Mouse (Mus musculus) kidney, embryonic 16.5 days (tissue): ENCODE data around the gene Robo1. TPM values are rescaled to one million over a fixed set of nuclear protein-coding genes. Genes with fewer than 3 reads are reported as not detected.
A peak's percentile ranks its signal among the peaks of the same experiment; 100 is the strongest.

Experiments used
- ATAC-seq: fragments of 200-750 bp; cut with Nextera tagmentation; 2 replicates; pipeline ENCODE4 v1.8.0; 2017; ENCODE audit warnings: moderate TSS enrichment; ENCODE audit not compliant: low FRiP score, low TSS enrichment
- H3K27ac ChIP-seq: fragments of 300-500 bp; sonication (generic); 2 replicates; pipeline ENCODE4 v1.5.1; 2014; ENCODE audit warnings: low read length
- H3K27me3 ChIP-seq: fragments of 300-500 bp; sonication (generic); 2 replicates; pipeline ENCODE4 v1.6.1; 2014; ENCODE audit warnings: low read length, control low read depth, mixed read lengths; ENCODE audit not compliant: insufficient read depth
- H3K36me3 ChIP-seq: fragments of 300-500 bp; sonication (generic); 2 replicates; pipeline ENCODE4 v1.6.1; 2014; ENCODE audit warnings: low read length, control low read depth, mixed read lengths; ENCODE audit not compliant: insufficient read depth
- H3K4me1 ChIP-seq: fragments of 300-500 bp; sonication (generic); 2 replicates; pipeline ENCODE4 v1.6.1; 2014; ENCODE audit warnings: low read length, control low read depth, mixed read lengths; ENCODE audit not compliant: insufficient read depth
- H3K4me2 ChIP-seq: fragments of 300-500 bp; sonication (generic); replicated peaks from 2 replicates; pipeline ENCODE4 v1.6.1; 2014; ENCODE audit warnings: low read depth, low read length
- H3K4me3 ChIP-seq: fragments of 300-500 bp; sonication (generic); 2 replicates; pipeline ENCODE4 v1.5.1; 2014; ENCODE audit warnings: mild to moderate bottlenecking, low read length
- H3K9ac ChIP-seq: fragments of 300-500 bp; sonication (generic); replicated peaks from 2 replicates; pipeline ENCODE4 v1.6.1; 2014; ENCODE audit warnings: low read length
- H3K9me3 ChIP-seq: fragments of 300-500 bp; sonication (generic); 2 replicates; pipeline ENCODE4 v1.6.1; 2016; ENCODE audit warnings: low read length, control low read depth
- WGBS: fragments of 180-500 bp; shearing (Covaris S2); extraction: QIAGEN DNeasy Blood & Tissue Kit; methylation state at CpG from one replicate; pipeline ENCODE4 v1.1.7; 2014; 5-methylcytosine and 5-hydroxymethylcytosine counted together
- polyA plus RNA-seq: library from polyadenylated mRNA; unstranded; fragments of >200 nt; fragmentation: Nextera tagmentation; extraction: Ambion mirVana; gene quantifications from 2 replicates; pipeline ENCODE4 v1.2.1, GENCODE M21; 2015

The Robo1 gene
- polyA plus RNA-seq, 1 experiment from 2014 or later, result 24.8 TPM

- peak overlapping the region; percentile 87 for H3K9ac ChIP-seq
- H3K9me3 ChIP-seq, result no peaks in the 10 kb centered on the region
- WGBS, result 14% methylated on average over 4 of the region's 4 CpGs
- H3K4me3 ChIP-seq, result peak overlapping the region; percentile 90
- H3K4me1 ChIP-seq, result peaks cover 22% of the 10 kb centered on the region
- no peak for ATAC-seq
- no peaks in the 10 kb centered on the region for H3K27me3 ChIP-seq
- peak overlapping the region; percentile 99; the same call in 1 of the 2 replicates for H3K27ac ChIP-seq
- 0 out of 2 replicates have a peak, but pooled peaks cover 3% of the 10 kb centered on the region for H3K36me3 ChIP-seq
- H3K4me2 ChIP-seq, result peak overlapping the region; percentile 86
Measured at GRCm38 (mm10) chr16:72664806-72665205, 356.7 kb downstream of the Robo1 start.

- 0 out of 2 replicates have a peak, but pooled peaks cover 3% of the 10 kb centered on the region for H3K36me3 ChIP-seq
- H3K9ac ChIP-seq, result peak overlapping the region; percentile 34
- H3K9me3 ChIP-seq, result no peaks in the 10 kb centered on the region
- no peak overlapping the region for H3K27ac ChIP-seq
- no peaks in the 10 kb centered on the region for H3K27me3 ChIP-seq
- H3K4me1 ChIP-seq, result peaks cover 27% of the 10 kb centered on the region
- WGBS, result 19% methylated on average over 5 of the region's 5 CpGs
- ATAC-seq, result no peak
- H3K4me3 ChIP-seq, result peak overlapping the region; percentile 43
- H3K4me2 ChIP-seq, result peak overlapping the region; percentile 86
Measured at GRCm38 (mm10) chr16:72665454-72665853, 357.3 kb downstream of the Robo1 start.

GRCm38 (mm10) chr16:72670240-72671038 is 362.3 kb downstream of the Robo1 start:
- H3K27me3 ChIP-seq, result no peaks in the 10 kb centered on the region
- no peak overlapping the region for H3K4me3 ChIP-seq
- no peak overlapping the region for H3K9ac ChIP-seq
- ATAC-seq, result peak; percentile 85
- H3K4me1 ChIP-seq, result peaks cover 19% of the 10 kb centered on the region
- H3K36me3 ChIP-seq, result 0 out of 2 replicates have a peak, but pooled peaks cover 3% of the 10 kb centered on the region
- 0 out of 2 replicates have a peak overlapping the region, but pooled peaks have one; percentile 4 for H3K27ac ChIP-seq
- WGBS, result 40% methylated on average over 6 of the region's 6 CpGs
- 0 out of 2 replicates have a peak, but pooled peaks cover 4% of the 10 kb centered on the region for H3K9me3 ChIP-seq
- 0 out of 2 replicates have a peak overlapping the region, but pooled peaks have one; percentile 3 for H3K4me2 ChIP-seq

GRCm38 (mm10) chr16:72677234-72677633 is 369.1 kb downstream of the Robo1 start:
- 48% methylated on average over 5 of the region's 5 CpGs for WGBS
- no peak overlapping the region for H3K9ac ChIP-seq
- H3K9me3 ChIP-seq, result 0 out of 2 replicates have a peak, but pooled peaks cover 3% of the 10 kb centered on the region
- H3K36me3 ChIP-seq, result no peaks in the 10 kb centered on the region
- H3K27me3 ChIP-seq, result no peaks in the 10 kb centered on the region
- no peak overlapping the region for H3K27ac ChIP-seq
- no peak overlapping the region for H3K4me2 ChIP-seq
- H3K4me1 ChIP-seq, result peaks cover 17% of the 10 kb centered on the region
- peak; percentile 69; the same call in 1 of the 2 replicates for ATAC-seq
- no peak overlapping the region for H3K4me3 ChIP-seq

GRCm38 (mm10) chr16:72678450-72678849 is 370.3 kb downstream of the Robo1 start:
- Histone ChIP-seq H3K27me3 (no peaks in the 10 kb centered on the region), H3K9me3 (no peaks in the 10 kb centered on the region), H3K9ac (no peak overlapping the region), H3K27ac (no peak overlapping the region), H3K4me1 (peaks cover 17% of the 10 kb centered on the region), H3K4me3 (no peak overlapping the region), H3K4me2 (no peak overlapping the region), H3K36me3 (no peaks in the 10 kb centered on the region)
- ATAC-seq, result no peak
- WGBS, result 25% methylated on average over 13 of the region's 13 CpGs

- Histone ChIP-seq H3K27me3 (no peaks in the 10 kb centered on the region), H3K36me3 (no peaks in the 10 kb centered on the region), H3K4me3 (no peak overlapping the region), H3K9ac (no peak overlapping the region), H3K4me2 (no peak overlapping the region), H3K27ac (no peak overlapping the region), H3K4me1 (peaks cover 17% of the 10 kb centered on the region), H3K9me3 (no peaks in the 10 kb centered on the region)
- ATAC-seq, result peak; percentile 54
- WGBS, result 75% methylated on average over 11 of the region's 11 CpGs
Measured at GRCm38 (mm10) chr16:72678947-72679558, 370.9 kb downstream of the Robo1 start.

GRCm38 (mm10) chr16:72685604-72686479 is 377.7 kb downstream of the Robo1 start:
- H3K4me3 ChIP-seq, result no peak overlapping the region
- H3K27ac ChIP-seq, result peak overlapping the region; percentile 67
- H3K27me3 ChIP-seq, result no peaks in the 10 kb centered on the region
- H3K36me3 ChIP-seq, result no peaks in the 10 kb centered on the region
- no peak overlapping the region for H3K9ac ChIP-seq
- H3K4me2 ChIP-seq, result peak overlapping the region; percentile 33
- peaks cover 27% of the 10 kb centered on the region for H3K4me1 ChIP-seq
- ATAC-seq, result peak; percentile 84
- WGBS, result 25% methylated on average over 6 of the region's 6 CpGs
- no peaks in the 10 kb centered on the region for H3K9me3 ChIP-seq

GRCm38 (mm10) chr16:72686480-72687053 is 378.5 kb downstream of the Robo1 start:
- Histone ChIP-seq H3K36me3 (no peaks in the 10 kb centered on the region), H3K9me3 (no peaks in the 10 kb centered on the region), H3K4me2 (peak overlapping the region; percentile 33), H3K9ac (no peak overlapping the region), H3K4me1 (peaks cover 27% of the 10 kb centered on the region), H3K27ac (peak overlapping the region; percentile 67), H3K4me3 (no peak overlapping the region), H3K27me3 (no peaks in the 10 kb centered on the region)
- peak; percentile 59 for ATAC-seq
- 43% methylated on average over 11 of the region's 11 CpGs for WGBS

- no peak for ATAC-seq
- Histone ChIP-seq H3K9ac (no peak overlapping the region), H3K27ac (no peak overlapping the region), H3K4me1 (peaks cover 27% of the 10 kb centered on the region), H3K36me3 (no peaks in the 10 kb centered on the region), H3K4me3 (no peak overlapping the region), H3K4me2 (no peak overlapping the region), H3K9me3 (no peaks in the 10 kb centered on the region), H3K27me3 (no peaks in the 10 kb centered on the region)
- WGBS, result 29% methylated on average over 3 of the region's 3 CpGs
Measured at GRCm38 (mm10) chr16:72687651-72688050, 379.5 kb downstream of the Robo1 start.
